Mouse (Mus musculus): ENCODE measurements around the gene Sowahc. TPM values are rescaled to one million over a fixed set of nuclear protein-coding genes. Genes with fewer than 3 reads are reported as not detected.

Sowahc gene
- 0.48 TPM for polyA plus RNA-seq (2017; shearing (Covaris generic))

GRCm38 (mm10) chr10:59221473-59222270 lies at the start of gene Sowahc, which contains the start of gene Sept10:
Sowahc (plus strand) TSS chr10:59221953.
Sept10 (minus strand) TSS chr10:59221847.

Other genes starting within 250 kb of the Sowahc start
- 0.35 TPM for gene Sept10, start 106 bp upstream of the Sowahc start, polyA plus RNA-seq (2017; shearing (Covaris generic))
- gene P4ha1, start 101.3 kb downstream of the Sowahc start, polyA plus RNA-seq (2017; shearing (Covaris generic)), result 94.2 TPM
- 95.5 TPM for gene Gm10273, start 173.7 kb downstream of the Sowahc start, polyA plus RNA-seq (2017; shearing (Covaris generic))
- gene Pla2g12b, start 181.7 kb downstream of the Sowahc start, polyA plus RNA-seq (2017; shearing (Covaris generic)), result not detected
- gene Oit3, start 219.8 kb downstream of the Sowahc start, polyA plus RNA-seq (2017; shearing (Covaris generic)), result 0.23 TPM